Mouse (Mus musculus) erythroblast, embryonic 14.5 days (primary cell): ENCODE measurements around the gene Gm49368. TPM values are rescaled to one million over a fixed set of nuclear protein-coding genes. Genes with fewer than 3 reads are reported as not detected.

Experiments used
- H3K27me3 ChIP-seq: 2 replicates; pipeline ENCODE4 v1.6.1; 2012; ENCODE audit warnings: inconsistent platforms; ENCODE audit not compliant: control insufficient read depth
- H3K36me3 ChIP-seq: 2 replicates; pipeline ENCODE4 v1.6.1; 2012; ENCODE audit warnings: mild to moderate bottlenecking, inconsistent platforms; ENCODE audit not compliant: control insufficient read depth
- H3K4me1 ChIP-seq: 2 replicates; pipeline ENCODE4 v1.6.1; 2012; ENCODE audit warnings: inconsistent platforms; ENCODE audit not compliant: control insufficient read depth
- H3K4me3 ChIP-seq: replicated peaks from 2 replicates; pipeline ENCODE3; 2012; ENCODE audit warnings: moderate library complexity, mild to moderate bottlenecking, inconsistent platforms
- H3K9me3 ChIP-seq: 2 replicates; pipeline ENCODE4 v1.6.1; 2012; ENCODE audit warnings: low read length, inconsistent platforms, mixed read lengths; ENCODE audit not compliant: control insufficient read depth
- GATA1 ChIP-seq: IDR thresholded peaks from 2 replicates; pipeline ENCODE4 v1.6.1; 2012; ENCODE audit warnings: low read length, inconsistent platforms, mixed read lengths
- TAL1 ChIP-seq: IDR thresholded peaks from 3 replicates; pipeline ENCODE4 v1.6.1; 2012; ENCODE audit warnings: low read length, inconsistent platforms, mixed read lengths
- polyA plus RNA-seq: library from polyadenylated mRNA; stranded (reverse); fragments of >175 nt; gene quantifications from 2 replicates; pipeline ENCODE4 v1.2.3, GENCODE M21; 2012

Gene Gm49368
- polyA plus RNA-seq, 1 experiment: not detected

GRCm38 (mm10) chr7:128114371-128115105, 52.1 kb downstream of the Gm49368 start:
- no peak for TF ChIP-seq TAL1
- no peak for TF ChIP-seq GATA1
- Histone ChIP-seq H3K4me1 (no peaks in the 10 kb centered on the region), H3K4me3 (no peak overlapping the region), H3K9me3 (no peaks in the 10 kb centered on the region), H3K36me3 (no peaks in the 10 kb centered on the region), H3K27me3 (no peaks in the 10 kb centered on the region)

- Histone ChIP-seq H3K9me3 (no peaks in the 10 kb centered on the region), H3K27me3 (no peaks in the 10 kb centered on the region), H3K36me3 (no peaks in the 10 kb centered on the region), H3K4me1 (no peaks in the 10 kb centered on the region), H3K4me3 (no peak overlapping the region)
- TF ChIP-seq TAL1 (no peak), GATA1 (no peak)
Observed at GRCm38 (mm10) chr7:128115211-128115958, 52.9 kb downstream of the Gm49368 start.

GRCm38 (mm10) chr7:128116396-128116795, 53.9 kb downstream of the Gm49368 start:
- Histone ChIP-seq H3K4me3 (no peak overlapping the region), H3K36me3 (no peaks in the 10 kb centered on the region), H3K27me3 (no peaks in the 10 kb centered on the region), H3K9me3 (no peaks in the 10 kb centered on the region), H3K4me1 (no peaks in the 10 kb centered on the region)
- TF ChIP-seq GATA1 (no peak), TAL1 (no peak)

GRCm38 (mm10) chr7:128119726-128120490, 57.4 kb downstream of the Gm49368 start:
- Histone ChIP-seq H3K27me3 (no peaks in the 10 kb centered on the region), H3K4me1 (no peaks in the 10 kb centered on the region), H3K9me3 (no peaks in the 10 kb centered on the region), H3K36me3 (no peaks in the 10 kb centered on the region), H3K4me3 (no peak overlapping the region)
- TF ChIP-seq GATA1: no peak
- no peak for TF ChIP-seq TAL1

GRCm38 (mm10) chr7:128128741-128129720, 66.5 kb downstream of the Gm49368 start, which contains the start of gene Itgax:
Gene Itgax (plus strand): TSS chr7:128129547.
- H3K36me3 ChIP-seq: no peaks in the 10 kb centered on the region
- no peaks in the 10 kb centered on the region for H3K9me3 ChIP-seq
- no peaks in the 10 kb centered on the region for H3K4me1 ChIP-seq
- no peaks in the 10 kb centered on the region for H3K27me3 ChIP-seq
- H3K4me3 ChIP-seq: no peak within 1 kb of the TSS
- TF ChIP-seq TAL1: no peak
- TF ChIP-seq GATA1: no peak

- H3K9me3 ChIP-seq: no peaks in the 10 kb centered on the region
- TF ChIP-seq TAL1: no peak
- TF ChIP-seq GATA1: no peak
Observed at GRCm38 (mm10) chr7:128132148-128132547, 69.7 kb downstream of the Gm49368 start.

GRCm38 (mm10) chr7:128133596-128133995, 71.1 kb downstream of the Gm49368 start:
- no peaks in the 10 kb centered on the region for H3K9me3 ChIP-seq
- no peak overlapping the region for H3K4me3 ChIP-seq
- H3K27me3 ChIP-seq: no peaks in the 10 kb centered on the region
- H3K36me3 ChIP-seq: no peaks in the 10 kb centered on the region
- TF ChIP-seq TAL1 (no peak), GATA1 (no peak)
- no peaks in the 10 kb centered on the region for H3K4me1 ChIP-seq

More at GRCm38 (mm10) chr7:128132148-128132547, 69.7 kb downstream of the Gm49368 start:
- Histone ChIP-seq H3K27me3 (no peaks in the 10 kb centered on the region), H3K36me3 (no peaks in the 10 kb centered on the region), H3K4me3 (no peak overlapping the region), H3K4me1 (no peaks in the 10 kb centered on the region)

GRCm38 (mm10) chr7:128136927-128137326, 74.4 kb downstream of the Gm49368 start:
- Histone ChIP-seq H3K9me3 (no peaks in the 10 kb centered on the region), H3K4me3 (no peak overlapping the region), H3K36me3 (no peaks in the 10 kb centered on the region), H3K27me3 (no peaks in the 10 kb centered on the region), H3K4me1 (no peaks in the 10 kb centered on the region)
- no peak for TF ChIP-seq GATA1
- TF ChIP-seq TAL1: no peak
